Mouse (Mus musculus): Measurements from ENCODE around the gene Med27.

The Med27 gene

DNA sequence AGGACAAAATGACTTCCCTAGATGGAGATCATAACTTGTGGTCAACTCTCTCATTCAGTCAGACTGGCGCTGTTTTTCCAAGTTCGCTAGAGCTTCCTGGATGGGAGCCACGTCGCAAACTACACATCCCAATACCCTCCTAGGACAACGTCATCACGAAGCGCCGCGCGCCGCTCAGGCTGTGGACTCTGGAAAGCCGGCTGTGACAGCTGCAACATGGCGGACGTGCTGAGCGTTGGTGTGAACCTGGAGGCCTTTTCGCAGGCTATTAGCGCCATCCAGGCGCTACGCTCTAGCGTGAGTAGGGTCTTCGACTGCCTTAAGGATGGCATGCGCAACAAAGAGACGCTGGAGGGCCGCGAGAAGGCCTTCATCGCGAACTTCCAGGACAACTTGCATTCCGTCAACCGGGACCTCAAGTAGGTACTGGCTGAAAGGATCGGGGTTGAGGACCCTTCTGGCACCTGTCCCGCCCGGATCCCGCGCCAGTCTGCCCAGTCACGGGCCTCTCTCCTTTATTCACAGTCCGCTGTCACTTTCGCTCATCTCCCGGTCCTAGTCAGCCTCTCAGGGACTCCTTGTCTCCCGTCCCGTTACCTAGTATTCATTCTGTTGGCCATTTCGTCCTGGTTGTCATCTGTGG, at the start of gene Med27:
Gene Med27, plus strand, starts transcription at position 191 of the 643 bp plus-strand sequence.
- peak; percentile 96 for ATAC-seq (ENCODE audit: low TSS enrichment)

DNA sequence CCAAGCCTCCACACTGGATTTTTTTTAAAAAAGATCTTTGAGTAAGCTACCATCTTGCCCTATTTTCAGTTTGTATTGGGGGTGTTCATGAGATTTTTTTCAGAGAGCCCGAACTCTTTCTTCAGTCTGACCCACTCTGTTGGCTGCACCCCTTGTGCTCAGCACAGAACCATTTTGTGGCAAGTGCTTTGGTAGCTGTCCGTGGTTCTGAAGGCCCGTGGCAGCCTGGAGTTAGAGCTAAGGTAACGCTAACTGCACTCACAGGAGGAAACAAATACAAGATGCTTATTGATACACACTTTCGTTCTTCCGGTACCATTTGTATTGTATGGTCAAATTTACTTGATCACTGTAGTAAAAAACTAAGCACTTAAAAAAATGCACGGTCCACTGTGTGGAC, 36.7 kb upstream of the Med27 start:
- no peak for ATAC-seq (ENCODE audit: low TSS enrichment)

DNA sequence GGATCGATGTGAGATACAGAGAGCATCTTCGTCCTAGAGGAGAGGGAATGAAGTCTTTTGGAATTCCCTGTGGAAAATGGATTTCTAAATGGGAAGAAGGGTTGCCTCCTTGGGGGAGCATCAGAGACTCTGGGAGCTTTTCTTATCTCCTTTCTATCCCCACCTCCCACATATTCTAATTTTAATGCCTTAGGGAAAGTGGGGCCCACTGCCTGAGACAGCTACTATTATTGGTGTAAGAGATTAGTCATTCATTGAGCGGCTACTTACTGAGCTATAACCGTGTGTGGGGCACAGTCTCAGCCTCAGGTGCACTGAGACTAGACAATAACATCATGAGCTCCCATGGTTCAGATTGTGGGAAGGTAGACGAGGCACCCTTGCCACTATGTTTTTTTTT, 34.6 kb upstream of the Med27 start:
- ATAC-seq (ENCODE audit: low TSS enrichment) = peak; percentile 82

DNA sequence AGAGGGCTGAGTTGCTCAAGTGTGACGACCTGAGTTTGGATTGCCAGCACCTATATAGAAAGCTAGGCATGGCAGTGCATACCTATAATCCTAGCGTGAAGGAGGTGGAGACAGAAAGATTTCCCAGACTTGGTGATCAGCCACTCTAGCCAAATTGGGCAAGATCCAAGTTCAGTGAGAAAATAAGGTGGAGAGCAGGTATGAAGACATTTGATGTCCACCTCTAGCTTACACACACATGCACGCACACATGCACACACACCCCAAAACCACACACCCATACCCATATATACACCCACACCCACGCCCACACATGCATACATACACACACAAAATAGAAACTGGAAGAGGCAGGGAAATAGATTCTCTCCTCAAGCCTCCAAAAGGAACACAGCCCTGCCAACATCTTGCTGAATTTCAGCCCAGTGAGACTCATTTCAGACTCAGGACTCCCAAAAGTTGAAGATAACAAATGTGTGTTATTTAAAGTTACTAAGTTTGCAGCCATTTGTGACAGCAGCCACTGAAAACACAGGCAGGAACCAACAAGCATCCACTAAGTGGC, 28.6 kb upstream of the Med27 start:
- peak; percentile 50 for ATAC-seq (ENCODE audit: low TSS enrichment)

DNA sequence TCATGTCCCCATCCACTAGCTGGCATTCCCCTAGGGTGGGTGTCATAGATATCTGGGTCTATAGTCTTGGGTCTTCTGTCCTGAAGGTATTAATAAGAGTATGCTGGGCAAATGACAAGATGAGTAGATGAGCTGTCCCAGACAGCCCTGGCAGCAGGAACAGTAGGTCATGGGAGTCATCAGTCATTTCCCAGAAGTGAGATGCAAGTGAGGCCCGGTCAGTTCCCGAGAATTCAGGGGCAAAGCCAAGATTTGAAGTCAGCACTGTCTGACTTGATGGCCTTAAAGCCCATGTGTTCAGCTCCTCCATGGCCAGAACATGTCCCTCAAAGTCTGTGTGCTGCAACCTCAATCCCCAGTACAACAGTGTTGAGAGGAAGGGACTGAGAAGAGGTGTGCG, 28.0 kb upstream of the Med27 start:
- no peak for ATAC-seq (ENCODE audit: low TSS enrichment)

DNA sequence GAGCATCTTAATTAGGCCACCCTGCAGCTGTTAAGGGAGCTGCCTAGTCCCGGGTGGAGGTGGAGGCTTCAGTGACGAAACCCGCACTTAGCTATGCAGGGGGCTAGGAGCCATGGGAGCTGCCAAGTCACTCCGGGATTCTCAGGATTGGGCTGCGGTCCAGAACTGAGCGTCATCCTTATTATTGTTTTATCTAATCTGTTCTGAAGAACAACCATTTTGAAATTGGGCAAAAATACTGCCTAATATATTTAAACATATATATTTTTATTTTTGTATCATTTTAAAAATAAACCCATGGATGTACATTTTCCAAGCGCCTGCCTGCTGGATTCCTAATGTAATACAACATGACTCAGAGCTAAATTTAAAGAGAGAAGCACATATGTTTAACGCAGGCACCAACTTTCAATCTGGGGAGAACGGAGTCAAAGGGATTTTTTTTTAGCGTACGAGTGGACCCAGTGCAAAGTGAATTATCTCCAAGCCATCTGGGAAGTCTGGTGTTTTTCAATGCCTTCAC, 26.3 kb upstream of the Med27 start:
- ATAC-seq (ENCODE audit: low TSS enrichment) = peak; percentile 72

DNA sequence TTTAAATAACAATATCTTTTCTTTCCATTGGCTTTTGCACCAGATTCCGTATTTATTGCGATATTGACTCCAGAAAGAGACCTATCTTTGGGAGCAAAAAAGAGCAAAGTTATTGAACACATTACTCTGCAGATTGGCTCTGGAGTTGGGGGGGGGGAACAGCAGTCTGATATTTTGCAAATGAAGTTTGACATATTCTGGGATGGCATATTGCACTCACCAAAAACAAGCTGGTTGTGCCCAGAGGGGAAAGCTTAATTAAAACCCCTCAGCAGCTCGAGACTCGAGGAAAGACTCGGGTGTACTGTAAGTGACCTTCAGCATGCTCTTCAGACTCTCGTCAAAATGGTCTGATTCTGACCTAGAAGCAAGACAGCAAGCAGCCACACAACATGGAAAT, 25.8 kb upstream of the Med27 start:
- no peak for ATAC-seq (ENCODE audit: low TSS enrichment)

DNA sequence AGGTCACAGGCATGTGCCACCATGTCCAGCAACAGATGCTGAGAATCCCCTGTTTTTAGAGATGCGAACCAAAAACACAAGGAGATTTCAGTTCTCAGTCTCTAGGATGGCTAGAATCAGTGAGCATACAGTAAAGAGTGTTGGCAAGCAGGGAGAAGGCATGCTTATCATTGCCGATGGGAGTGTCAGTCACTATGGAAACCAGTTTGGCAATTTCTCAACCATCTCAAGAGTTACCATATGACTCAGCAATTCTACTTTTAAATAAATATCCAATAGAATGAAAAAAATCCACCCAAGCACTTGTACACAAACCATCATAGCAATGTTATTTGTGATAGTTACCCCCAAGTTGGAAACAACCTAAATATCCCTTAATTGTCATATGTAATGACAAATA, 22.2 kb upstream of the Med27 start:
- ATAC-seq (ENCODE audit: low TSS enrichment) = no peak

DNA sequence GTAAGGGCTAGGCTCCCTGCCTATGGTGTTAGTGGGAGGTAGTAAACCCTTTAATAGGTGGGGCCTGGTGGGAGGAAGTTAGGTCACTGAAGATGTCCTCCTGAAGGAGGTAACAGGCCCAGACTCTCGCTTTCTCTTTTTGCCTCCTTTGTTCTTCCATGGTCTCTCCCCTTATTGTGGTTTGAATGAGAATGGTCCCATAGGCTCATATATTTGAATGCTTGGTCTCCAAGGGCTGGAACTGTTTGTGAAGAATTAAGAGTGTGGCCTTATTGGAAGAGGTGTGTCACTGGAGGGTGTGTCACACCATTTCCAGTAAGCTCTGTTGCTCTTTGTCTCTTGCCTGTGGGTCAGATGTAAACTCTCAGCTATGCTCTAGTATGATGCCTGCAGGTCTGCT, 16.1 kb upstream of the Med27 start:
- no peak for ATAC-seq (ENCODE audit: low TSS enrichment)

DNA sequence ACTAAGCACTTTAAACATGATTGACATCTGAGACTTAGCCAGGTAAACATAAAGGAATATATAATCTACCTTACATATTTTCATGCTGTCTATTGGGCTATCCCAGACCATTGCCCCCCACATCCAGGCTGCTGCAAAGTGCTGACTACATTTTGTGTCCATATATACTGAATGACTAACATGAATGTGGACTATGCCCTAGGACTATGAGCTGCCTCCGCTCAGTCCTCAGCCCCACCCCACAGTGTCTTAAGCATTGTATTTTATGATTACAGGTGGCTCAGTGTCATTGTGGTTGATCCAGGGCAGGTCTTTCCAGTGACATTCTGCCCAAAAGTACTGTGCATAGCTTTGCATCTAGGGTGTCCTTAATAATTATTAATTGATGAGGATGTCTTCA, 8.2 kb upstream of the Med27 start:
- ATAC-seq (ENCODE audit: low TSS enrichment) = no peak

DNA sequence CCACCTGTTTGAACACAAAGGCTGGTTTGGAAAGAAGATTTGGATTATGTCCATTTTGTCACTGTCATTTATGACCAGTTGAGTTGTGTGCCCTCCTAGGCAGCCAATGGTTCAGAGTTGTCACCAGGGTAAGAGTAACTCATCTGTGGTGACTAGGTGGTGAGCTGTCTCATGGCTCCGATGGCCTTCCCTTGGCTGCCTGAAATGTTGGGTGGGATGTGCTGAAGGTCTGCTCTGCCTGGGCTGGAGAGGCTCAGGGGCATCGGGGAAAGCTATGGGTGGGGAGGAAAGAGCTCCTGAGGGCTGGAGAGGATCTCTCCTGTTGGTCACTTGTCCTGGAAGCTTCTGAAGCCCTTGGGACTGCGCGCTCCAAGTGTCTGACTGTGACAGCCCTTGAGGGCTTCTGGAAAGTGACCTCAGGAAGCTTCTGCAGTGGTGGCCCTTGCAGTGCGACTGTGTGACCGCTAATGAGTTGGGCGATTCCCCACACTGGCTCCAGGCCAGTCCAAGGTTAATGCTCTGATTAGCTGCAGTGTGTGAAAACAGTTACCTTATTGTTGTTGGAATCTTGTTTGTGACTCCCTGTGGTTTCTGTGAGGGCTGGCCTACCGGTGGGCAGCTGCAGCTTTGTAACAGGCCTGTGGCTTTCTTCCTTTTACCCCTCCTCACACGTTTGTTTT, 12.2 kb downstream of the Med27 start:
- ATAC-seq (ENCODE audit: low TSS enrichment) = no peak

DNA sequence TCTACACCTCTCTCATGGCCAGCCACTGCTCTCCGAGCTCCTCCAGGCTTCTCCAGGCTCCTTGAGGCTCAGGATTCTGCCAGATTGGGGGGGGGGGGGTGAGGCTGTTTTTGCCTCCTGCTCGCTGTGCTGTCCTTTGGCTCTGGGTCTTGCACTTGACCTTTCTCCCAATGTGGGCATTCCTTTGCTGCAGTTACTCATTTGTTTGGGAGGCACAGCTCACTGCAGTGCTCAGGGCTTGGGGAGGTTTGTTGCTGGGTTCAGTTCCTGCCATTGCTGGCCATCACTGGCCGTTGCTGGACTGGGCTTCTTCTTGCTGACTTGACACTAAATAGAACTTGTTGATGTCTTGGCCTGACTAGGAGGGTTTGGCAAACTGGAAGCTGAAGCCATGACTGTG, 14.3 kb downstream of the Med27 start:
- ATAC-seq (ENCODE audit: low TSS enrichment) = no peak

DNA sequence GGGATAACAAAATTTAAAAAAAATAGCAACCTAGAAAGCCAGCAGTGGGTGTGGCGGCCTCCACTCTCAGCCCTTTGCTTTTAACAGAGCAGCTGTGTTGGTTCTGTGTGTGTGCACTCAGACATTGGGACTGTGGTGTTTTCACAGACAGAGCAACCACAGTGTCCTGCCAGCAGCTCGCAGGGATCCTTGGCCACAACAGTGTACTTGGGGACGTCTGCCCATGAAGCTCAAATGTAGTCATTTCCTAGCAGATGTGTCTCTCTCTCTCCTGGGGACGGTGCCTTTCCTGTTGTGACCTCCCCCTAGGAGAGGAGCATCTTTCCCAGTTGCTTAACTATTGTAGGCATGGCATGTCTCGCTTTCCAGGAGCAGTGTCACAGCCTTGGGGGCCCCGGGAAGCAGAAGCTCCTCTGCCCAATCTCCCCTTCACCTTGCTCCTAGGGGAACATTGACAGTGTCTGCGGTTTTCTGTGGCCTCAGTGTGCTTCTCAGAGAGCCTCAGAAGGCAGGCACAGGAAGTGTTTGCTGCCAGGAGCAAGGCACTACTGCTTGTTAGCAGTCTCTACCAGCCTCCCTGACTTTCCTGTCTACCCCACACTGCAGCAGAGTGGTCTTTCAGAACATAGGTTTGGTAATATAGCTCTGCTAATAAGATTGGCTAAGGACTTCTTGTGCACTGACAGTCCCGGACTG, 18.5 kb downstream of the Med27 start:
- ATAC-seq (ENCODE audit: low TSS enrichment) = no peak

DNA sequence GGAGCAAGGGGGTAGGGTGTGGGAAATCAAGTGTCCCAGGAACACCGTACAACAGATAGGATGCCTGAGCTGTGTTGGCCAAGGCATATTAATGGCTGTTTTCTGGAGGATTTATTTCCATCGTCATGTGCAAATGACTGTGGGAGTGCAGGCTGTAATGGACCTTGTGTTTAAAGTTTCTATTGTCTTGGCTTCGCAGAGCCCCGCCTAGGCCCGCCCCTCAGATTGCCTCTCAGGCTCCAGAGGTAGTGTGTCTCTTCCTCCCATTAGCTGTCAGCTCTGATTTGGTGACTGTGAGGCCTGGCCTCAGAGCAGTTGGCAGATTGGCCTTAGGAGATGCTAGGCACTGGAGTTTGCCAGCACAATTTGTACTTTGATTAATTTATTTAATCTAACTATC, 22.1 kb downstream of the Med27 start:
- no peak for ATAC-seq (ENCODE audit: low TSS enrichment)

DNA sequence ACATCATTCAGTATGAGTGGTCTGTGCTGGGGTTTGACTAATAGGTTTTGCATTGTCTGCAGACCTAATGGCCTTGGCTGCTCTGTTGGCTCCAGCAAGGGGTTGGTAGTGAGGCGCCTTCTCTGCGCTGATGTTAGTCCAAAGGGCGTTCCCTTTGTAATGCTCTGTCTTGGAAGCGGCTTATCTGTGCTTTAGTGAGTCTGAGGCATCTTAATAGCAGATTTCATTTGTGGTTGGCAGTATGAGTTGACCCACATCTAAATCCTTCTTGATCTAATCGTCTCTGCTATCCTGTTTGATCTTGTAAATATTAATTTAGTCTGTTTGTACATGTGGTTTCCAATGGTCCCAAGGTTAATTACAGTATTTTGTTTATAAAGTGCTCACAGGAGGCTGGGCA, 25.6 kb downstream of the Med27 start:
- no peak for ATAC-seq (ENCODE audit: low TSS enrichment)

DNA sequence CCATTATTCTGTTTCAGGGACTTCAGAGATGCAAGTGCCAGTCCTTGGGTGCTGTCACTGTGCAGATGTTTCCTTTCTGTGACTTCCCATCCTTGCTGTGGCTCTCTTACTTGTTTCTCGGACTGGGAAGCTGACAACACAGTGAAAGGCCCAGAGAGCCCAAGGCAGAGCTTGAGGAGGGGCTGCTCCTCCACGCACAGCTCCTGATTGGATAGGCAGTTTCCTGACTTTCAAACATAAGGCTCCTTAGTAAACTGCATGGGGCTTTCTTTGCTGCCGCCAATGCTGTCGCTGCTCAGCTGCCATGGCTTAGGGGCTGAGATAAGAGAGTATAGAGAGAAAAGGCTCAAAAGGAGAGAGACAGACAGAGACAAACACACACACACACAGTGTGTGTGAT, 35.1 kb downstream of the Med27 start:
- ATAC-seq (ENCODE audit: low TSS enrichment) = no peak

DNA sequence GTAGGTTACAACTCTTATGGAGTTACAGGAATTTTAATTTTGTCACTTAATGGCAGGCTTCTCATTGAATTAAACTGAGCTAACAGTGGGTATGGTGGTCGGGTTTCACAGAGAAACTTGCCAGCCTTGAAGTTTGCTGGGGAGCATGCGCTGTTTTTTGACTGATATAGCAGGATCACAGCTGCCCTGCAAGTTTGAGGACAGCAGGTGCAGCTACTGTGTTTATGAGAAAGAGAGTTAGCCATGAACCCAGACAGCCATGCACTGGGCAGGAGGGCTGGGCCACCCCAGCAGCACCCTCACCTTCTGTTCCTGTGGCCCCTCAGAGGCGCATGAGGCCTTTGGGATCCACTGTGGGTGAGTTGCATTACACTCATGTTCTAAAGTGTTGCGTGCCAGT, 36.0 kb downstream of the Med27 start:
- no peak for ATAC-seq (ENCODE audit: low TSS enrichment)

DNA sequence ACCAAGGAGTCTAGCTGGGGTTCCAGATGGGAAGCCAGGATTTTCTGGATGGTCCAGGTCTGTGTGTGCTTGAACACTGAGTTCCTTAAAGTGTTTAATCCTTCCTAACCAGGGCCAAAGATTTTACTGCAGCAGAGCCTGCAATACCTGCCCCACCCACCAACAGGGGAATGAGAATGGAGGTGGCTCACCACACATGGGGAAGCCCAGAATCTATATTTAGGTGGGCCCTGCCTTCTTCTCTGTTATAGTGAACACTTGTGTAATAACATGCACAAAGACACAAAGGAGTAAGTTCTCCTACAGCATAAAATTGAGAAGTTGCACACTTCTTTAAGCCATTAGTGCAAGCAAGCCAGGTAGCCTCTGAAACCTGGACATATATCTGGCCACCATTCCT, 36.5 kb downstream of the Med27 start:
- no peak for ATAC-seq (ENCODE audit: low TSS enrichment)

DNA sequence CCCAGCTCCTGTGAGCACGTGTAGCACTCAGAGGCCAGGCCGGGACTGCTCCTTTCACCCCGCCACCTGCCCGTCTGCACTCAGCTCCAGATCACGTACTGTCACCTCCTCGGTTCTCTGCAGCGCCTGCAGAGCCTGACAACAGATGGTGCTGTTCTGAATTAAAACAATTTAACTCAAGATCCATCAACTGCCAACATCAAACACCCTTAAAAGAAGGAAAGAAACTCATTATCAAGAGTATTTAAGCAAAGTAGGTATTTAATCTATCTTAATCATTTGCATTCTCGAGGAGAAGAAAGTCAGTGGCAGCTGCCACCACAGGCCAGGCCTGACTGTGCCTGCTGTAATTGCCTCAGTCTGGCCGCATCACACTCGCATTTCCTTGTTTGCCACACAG, 38.8 kb downstream of the Med27 start:
- ATAC-seq (ENCODE audit: low TSS enrichment) = peak; percentile 58; the same call in 1 of the 2 replicates

DNA sequence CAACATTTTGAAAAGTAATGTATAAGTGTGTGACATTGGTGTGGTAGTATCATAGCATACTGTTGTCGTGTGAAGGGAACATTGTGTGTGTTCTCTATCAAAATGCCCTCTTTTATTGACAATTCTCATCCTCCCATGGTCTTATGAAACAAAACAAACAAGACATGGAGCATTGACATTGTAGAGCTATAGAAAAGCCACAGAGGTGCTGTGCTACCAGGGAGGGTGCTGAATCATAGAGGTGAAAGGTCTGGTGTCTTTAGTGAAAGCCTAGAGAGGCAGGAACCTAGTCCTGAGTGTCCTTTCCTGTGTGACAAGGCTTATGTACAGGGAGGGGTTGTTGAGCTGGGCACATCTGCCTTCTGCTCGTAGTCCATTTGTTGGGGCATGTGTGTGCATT, 40.6 kb downstream of the Med27 start:
- ATAC-seq (ENCODE audit: low TSS enrichment) = no peak

DNA sequence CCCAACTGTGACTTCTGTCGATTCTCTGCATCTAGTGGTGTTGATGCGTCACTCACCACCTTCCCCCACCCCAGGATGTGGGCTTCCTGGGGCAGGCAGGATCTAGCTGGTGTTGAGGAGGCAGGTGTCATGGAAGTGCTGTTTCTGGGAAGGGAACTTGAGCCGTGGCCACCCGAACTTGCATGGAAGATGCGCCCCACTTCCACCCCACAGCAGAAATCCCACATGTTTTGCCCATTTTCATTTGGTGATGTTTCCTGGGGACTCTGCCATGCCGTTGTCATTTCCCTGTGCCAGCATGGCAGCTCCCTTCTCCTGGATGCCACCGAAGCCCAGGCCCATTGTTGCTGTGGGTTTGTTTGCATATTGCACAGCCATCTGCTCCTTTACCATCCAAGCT, 42.3 kb downstream of the Med27 start:
- peak; percentile 70 for ATAC-seq (ENCODE audit: low TSS enrichment)

DNA sequence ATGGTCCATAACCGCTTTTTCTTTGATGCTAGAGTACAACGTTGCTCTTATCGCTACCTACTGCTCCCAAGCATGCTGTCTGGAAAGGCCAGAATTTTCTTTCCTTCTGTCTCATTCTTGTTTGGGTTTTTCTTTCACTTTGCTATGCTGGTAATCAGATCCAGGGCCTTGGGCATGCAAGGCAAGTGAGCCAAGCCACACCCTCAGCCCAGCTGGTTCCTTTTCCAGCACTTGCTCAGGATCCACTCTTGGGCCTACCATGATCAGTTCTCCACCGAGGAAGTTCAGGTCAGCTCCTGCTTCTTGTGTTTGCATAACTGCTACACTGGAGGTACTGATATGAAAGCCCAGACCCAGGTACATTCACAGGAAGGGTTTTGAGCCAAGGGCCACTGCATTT, 44.5 kb downstream of the Med27 start:
- ATAC-seq (ENCODE audit: low TSS enrichment) = no peak

DNA sequence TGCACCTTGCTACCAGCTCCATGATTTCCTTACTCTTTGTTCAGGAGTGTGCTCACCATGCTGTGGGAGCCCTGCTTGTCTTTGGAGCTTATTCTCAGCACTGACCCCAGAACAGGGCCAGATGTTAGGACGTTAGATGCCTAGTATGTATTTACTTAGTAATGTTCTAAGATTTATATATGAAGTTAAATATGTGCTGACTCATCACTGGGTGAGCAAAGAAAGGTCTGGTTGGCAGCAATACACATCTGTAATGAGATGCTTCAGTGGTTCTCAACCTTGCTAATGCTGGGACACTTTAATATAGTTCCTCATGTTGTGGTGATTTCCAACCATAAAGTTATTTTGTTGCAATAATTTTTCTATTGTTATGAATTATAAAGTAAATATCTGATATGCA, 45.4 kb downstream of the Med27 start:
- no peak for ATAC-seq (ENCODE audit: low TSS enrichment)
